Mouse (Mus musculus): ENCODE results near the gene Sfpq.

GRCm38 (mm10) chr4:127024240-127024639 is 3.1 kb downstream of the Sfpq start:
- no peak for TF ChIP-seq HCFC1 (IDR thresholded peaks at IDR 0.05; ENCODE audit: borderline replicate concordance, insufficient read depth, low read length)
- no peak for TF ChIP-seq ZC3H11A (IDR thresholded peaks at IDR 0.05; ENCODE audit: borderline replicate concordance, low read depth, low read length)
- no peak for TF ChIP-seq MAFK (IDR thresholded peaks at IDR 0.05; ENCODE audit: insufficient read depth, low read depth, low read length)
- no peak for TF ChIP-seq CHD2 (IDR thresholded peaks at IDR 0.05; ENCODE audit: low read depth, low read length)
- no peak for TF ChIP-seq ZNF384 (IDR thresholded peaks at IDR 0.05; ENCODE audit: low read depth, low read length)
